Mouse (Mus musculus): ENCODE data around the gene Kctd11. TPM values are rescaled to one million over a fixed set of nuclear protein-coding genes. Genes with fewer than 3 reads are reported as not detected.

Gene Kctd11
- polyA plus RNA-seq, 1 experiment, result not detected

- WGBS, result 68% methylated on average over 8 of the region's 8 CpGs
- Histone ChIP-seq H3K4me3 (ENCODE audit: insufficient read depth, low read depth, low read length) (no peak overlapping the region), H3K4me1 (ENCODE audit: control insufficient read depth, insufficient read depth, low read length) (no peaks in the 10 kb centered on the region), H3K27ac (ENCODE audit: insufficient read depth, low read depth, low read length) (no peak overlapping the region)
- TF ChIP-seq POLR2A (IDR thresholded peaks at IDR 0.05; ENCODE audit: insufficient read depth, low read depth, low read length) (no peak), CTCF (IDR thresholded peaks at IDR 0.05; ENCODE audit: insufficient read depth, low read depth, low read length) (no peak)
Measured at GRCm38 (mm10) chr11:69886907-69887635, 5.9 kb upstream of the Kctd11 start.

- Histone ChIP-seq H3K27ac (ENCODE audit: insufficient read depth, low read depth, low read length) (no peak overlapping the region), H3K4me3 (ENCODE audit: insufficient read depth, low read depth, low read length) (no peak overlapping the region), H3K4me1 (ENCODE audit: control insufficient read depth, insufficient read depth, low read length) (peaks cover 11% of the 10 kb centered on the region)
- WGBS, result 86% methylated on average over 8 of the region's 8 CpGs
- TF ChIP-seq POLR2A (IDR thresholded peaks at IDR 0.05; ENCODE audit: insufficient read depth, low read depth, low read length), result no peak
- TF ChIP-seq CTCF (IDR thresholded peaks at IDR 0.05; ENCODE audit: insufficient read depth, low read depth, low read length), result no peak
Measured at GRCm38 (mm10) chr11:69884663-69885062, 3.5 kb upstream of the Kctd11 start.

- no peak overlapping the region for H3K4me3 ChIP-seq (ENCODE audit: insufficient read depth, low read depth, low read length)
- WGBS, result 79% methylated on average over 9 of the region's 9 CpGs
- H3K4me1 ChIP-seq (ENCODE audit: control insufficient read depth, insufficient read depth, low read length), result peaks cover 11% of the 10 kb centered on the region
- no peak overlapping the region for H3K27ac ChIP-seq (ENCODE audit: insufficient read depth, low read depth, low read length)
- TF ChIP-seq CTCF (IDR thresholded peaks at IDR 0.05; ENCODE audit: insufficient read depth, low read depth, low read length) (no peak), POLR2A (IDR thresholded peaks at IDR 0.05; ENCODE audit: insufficient read depth, low read depth, low read length) (no peak)
Measured at GRCm38 (mm10) chr11:69884240-69884639, 3.0 kb upstream of the Kctd11 start.

GRCm38 (mm10) chr11:69883527-69884151 is 2.4 kb upstream of the Kctd11 start:
- no peak overlapping the region for H3K27ac ChIP-seq (ENCODE audit: insufficient read depth, low read depth, low read length)
- H3K4me1 ChIP-seq (ENCODE audit: control insufficient read depth, insufficient read depth, low read length), result peaks cover 12% of the 10 kb centered on the region
- TF ChIP-seq POLR2A (IDR thresholded peaks at IDR 0.05; ENCODE audit: insufficient read depth, low read depth, low read length), result no peak
- no peak for TF ChIP-seq CTCF (IDR thresholded peaks at IDR 0.05; ENCODE audit: insufficient read depth, low read depth, low read length)
- 82% methylated on average over 8 of the region's 8 CpGs for WGBS
- no peak overlapping the region for H3K4me3 ChIP-seq (ENCODE audit: insufficient read depth, low read depth, low read length)

GRCm38 (mm10) chr11:69883066-69883465 is 1.9 kb upstream of the Kctd11 start:
- 68% methylated on average over 4 of the region's 4 CpGs for WGBS
- Histone ChIP-seq H3K4me1 (ENCODE audit: control insufficient read depth, insufficient read depth, low read length) (peaks cover 13% of the 10 kb centered on the region), H3K4me3 (ENCODE audit: insufficient read depth, low read depth, low read length) (no peak overlapping the region), H3K27ac (ENCODE audit: insufficient read depth, low read depth, low read length) (no peak overlapping the region)
- no peak for TF ChIP-seq POLR2A (IDR thresholded peaks at IDR 0.05; ENCODE audit: insufficient read depth, low read depth, low read length)
- no peak for TF ChIP-seq CTCF (IDR thresholded peaks at IDR 0.05; ENCODE audit: insufficient read depth, low read depth, low read length)

- no peak for TF ChIP-seq POLR2A (IDR thresholded peaks at IDR 0.05; ENCODE audit: insufficient read depth, low read depth, low read length)
- no peak for TF ChIP-seq CTCF (IDR thresholded peaks at IDR 0.05; ENCODE audit: insufficient read depth, low read depth, low read length)
- WGBS, result 58% methylated on average over 21 of the region's 21 CpGs
- H3K27ac ChIP-seq (ENCODE audit: insufficient read depth, low read depth, low read length), result no peak overlapping the region
- H3K4me1 ChIP-seq (ENCODE audit: control insufficient read depth, insufficient read depth, low read length), result peaks cover 18% of the 10 kb centered on the region
- peak overlapping the region; percentile 48; the same call in 1 of the 2 replicates for H3K4me3 ChIP-seq (ENCODE audit: insufficient read depth, low read depth, low read length)
Measured at GRCm38 (mm10) chr11:69881787-69882670, 823 bp upstream of the Kctd11 start.

- peak overlapping the region; percentile 17; the same call in 1 of the 2 replicates for H3K27ac ChIP-seq (ENCODE audit: insufficient read depth, low read depth, low read length)
- H3K4me1 ChIP-seq (ENCODE audit: control insufficient read depth, insufficient read depth, low read length), result peaks cover 22% of the 10 kb centered on the region
- H3K4me3 ChIP-seq (ENCODE audit: insufficient read depth, low read depth, low read length), result peak overlapping the region; percentile 48
- no peak; the same call in 1 of the 2 replicates for TF ChIP-seq CTCF (IDR thresholded peaks at IDR 0.05; ENCODE audit: insufficient read depth, low read depth, low read length)
- TF ChIP-seq POLR2A (IDR thresholded peaks at IDR 0.05; ENCODE audit: insufficient read depth, low read depth, low read length), result no peak
- 1% methylated on average over 18 of the region's 18 CpGs for WGBS
Measured at GRCm38 (mm10) chr11:69880506-69880852, 727 bp downstream of the Kctd11 start.

- H3K4me3 ChIP-seq (ENCODE audit: insufficient read depth, low read depth, low read length), result no peak overlapping the region
- TF ChIP-seq POLR2A (IDR thresholded peaks at IDR 0.05; ENCODE audit: insufficient read depth, low read depth, low read length), result no peak
- no peak for TF ChIP-seq CTCF (IDR thresholded peaks at IDR 0.05; ENCODE audit: insufficient read depth, low read depth, low read length)
- peaks cover 22% of the 10 kb centered on the region for H3K4me1 ChIP-seq (ENCODE audit: control insufficient read depth, insufficient read depth, low read length)
- WGBS, result 70% methylated on average over 15 of the region's 15 CpGs
- no peak overlapping the region for H3K27ac ChIP-seq (ENCODE audit: insufficient read depth, low read depth, low read length)
Measured at GRCm38 (mm10) chr11:69879711-69880110, 1.5 kb downstream of the Kctd11 start.
